Mouse (Mus musculus): ENCODE results near the gene H2al2c.
"Not testable (repeated sequence)": the region's sequence is repeated elsewhere in the genome, so short reads cannot be mapped to it uniquely, and the experiment has no call there.

The H2al2c gene

GRCm38 (mm10) chrY:2598799-2599198, at the start of gene H2al2c:
H2al2c (plus strand) TSS chrY:2599099.
- DNase-seq (ENCODE audit: low spot score) = not testable (repeated sequence)

Data from T-cell, adult 2 months (primary cell).